Mouse (Mus musculus): Measurements from ENCODE around the gene Syndig1.

DNA sequence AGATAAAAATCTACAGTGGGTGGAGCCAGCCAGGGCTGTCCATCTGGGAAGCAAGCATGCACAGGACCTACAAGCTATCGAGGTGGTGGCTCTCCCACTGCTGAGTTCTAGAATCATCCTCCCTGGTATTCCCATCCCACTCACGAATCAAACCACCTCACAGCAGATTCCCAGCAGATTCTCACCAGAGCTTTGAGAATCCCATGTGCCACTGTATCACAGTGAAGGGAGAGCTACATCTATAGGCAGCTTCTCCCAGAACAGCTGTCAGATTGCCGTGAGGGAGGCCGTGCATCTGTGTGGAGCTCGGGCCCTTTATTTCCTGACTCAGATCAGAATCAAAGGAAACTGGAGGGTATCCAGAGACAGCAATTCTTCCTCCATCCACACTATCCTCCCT lies 101.0 kb downstream of the Syndig1 start:
- TF ChIP-seq CTCF (IDR thresholded peaks at IDR 0.05 in 2 of 3, conservative IDR thresholded peaks at IDR 0.05 in 1 of 3; ENCODE audit: control insufficient read depth in 1 of 3, insufficient read depth in 1 of 3, low read depth in 2 of 3, low read length in 3 of 3, poor library complexity in 1 of 3, severe bottlenecking in 1 of 3): no peak
- TF ChIP-seq MAZ (IDR thresholded peaks at IDR 0.05; ENCODE audit: low read depth, low read length): no peak
- no peak for TF ChIP-seq CHD1 (IDR thresholded peaks at IDR 0.05; ENCODE audit: low read depth, low read length)
- TF ChIP-seq ZNF384 (IDR thresholded peaks at IDR 0.05; ENCODE audit: low read depth, low read length): no peak
- no peak for TF ChIP-seq NELFE (IDR thresholded peaks at IDR 0.05; ENCODE audit: low read depth, low read length)
- TF ChIP-seq USF1 (IDR thresholded peaks at IDR 0.05; ENCODE audit: low read depth, low read length): no peak
